Mouse (Mus musculus): ENCODE measurements at regions not wholly inside any gene's neighbourhood (a gene's known extent, or its start where the extent isn't known, plus 50 kb on each side); places are given as distances from the start of the nearest gene placed in this dataset.

DNA sequence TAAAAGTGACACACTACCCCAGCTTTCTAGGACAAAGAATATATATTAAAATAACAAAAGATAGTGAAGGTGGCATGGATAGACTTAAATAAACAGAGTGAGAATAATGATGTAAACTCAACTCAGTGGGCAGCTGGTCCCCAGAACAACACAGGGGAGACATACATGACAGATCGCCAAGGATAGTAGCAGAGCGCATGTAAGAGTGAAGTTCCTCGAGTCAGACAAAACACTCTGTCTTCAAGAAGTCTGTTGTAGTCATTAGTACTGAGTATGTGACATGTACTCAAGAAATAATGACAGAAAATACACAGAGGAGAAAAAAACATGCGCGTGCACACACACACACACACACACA is 74.8 kb upstream of the Stxbp5l start:
- peak; percentile 51 for DNase-seq

DNA sequence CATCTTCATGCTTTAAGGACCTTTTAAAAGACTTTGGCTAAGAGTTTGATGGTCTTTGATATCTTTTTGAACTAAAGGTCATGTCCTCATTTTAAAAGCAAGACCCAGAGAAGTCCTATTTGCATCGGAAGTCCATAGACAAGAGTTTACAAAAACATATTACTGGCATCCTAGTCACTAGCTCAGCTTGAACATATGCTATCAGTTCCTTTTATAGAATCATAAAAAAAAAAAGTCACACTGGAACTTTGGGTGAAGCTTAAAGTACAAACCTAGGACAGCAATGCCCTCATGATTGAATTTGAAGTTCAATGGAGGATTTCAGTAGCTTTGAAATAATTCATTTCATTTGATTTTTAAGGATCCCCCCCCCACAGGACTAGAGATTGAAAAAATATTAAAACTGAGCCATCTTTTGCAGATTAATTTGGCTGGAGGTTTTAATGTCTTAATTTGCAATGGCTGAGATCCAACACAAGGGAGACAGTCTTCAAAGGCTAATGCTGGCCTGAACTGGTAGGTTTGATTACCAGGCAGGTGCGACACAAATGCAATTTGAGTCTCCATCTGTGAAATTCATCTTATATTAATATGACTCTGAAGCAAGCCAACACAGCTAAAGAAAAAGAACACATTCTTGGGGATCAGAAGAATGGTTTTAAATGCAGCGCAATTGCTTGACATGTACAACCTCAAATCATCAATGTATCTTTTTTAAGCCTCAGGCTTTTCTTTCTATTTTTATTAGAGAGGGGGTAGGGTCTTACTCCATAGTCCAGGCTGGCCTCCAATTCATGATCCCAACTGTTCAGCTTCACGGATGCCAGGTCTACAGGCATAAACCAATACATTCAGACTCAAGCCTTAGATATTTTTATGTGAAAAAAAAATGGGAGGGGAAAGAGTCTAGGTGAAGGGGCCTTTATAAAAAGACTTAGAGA is 74.1 kb upstream of the Stxbp5l start:
- DNase-seq, result peak; percentile 87 to 96

DNA sequence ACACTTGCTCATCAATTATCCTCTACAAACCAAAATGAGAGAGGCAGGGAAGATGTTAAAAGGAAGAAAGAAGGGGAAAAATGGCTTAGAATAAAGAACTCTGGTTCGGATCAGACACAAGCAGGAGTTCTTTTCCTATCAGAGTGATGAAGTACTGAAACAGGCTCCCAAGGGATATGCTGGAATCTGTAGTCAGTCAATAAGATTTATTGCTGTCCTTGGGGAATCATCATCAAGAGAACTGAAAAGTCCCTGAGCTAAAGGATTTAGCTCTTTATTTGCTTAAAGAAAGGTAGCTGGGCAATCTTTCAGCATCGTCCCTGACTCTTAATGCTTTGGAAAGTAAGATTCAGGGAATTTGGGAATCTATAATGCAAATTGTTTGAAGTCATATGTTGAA is 71.2 kb upstream of the Stxbp5l start:
- no peak for DNase-seq

DNA sequence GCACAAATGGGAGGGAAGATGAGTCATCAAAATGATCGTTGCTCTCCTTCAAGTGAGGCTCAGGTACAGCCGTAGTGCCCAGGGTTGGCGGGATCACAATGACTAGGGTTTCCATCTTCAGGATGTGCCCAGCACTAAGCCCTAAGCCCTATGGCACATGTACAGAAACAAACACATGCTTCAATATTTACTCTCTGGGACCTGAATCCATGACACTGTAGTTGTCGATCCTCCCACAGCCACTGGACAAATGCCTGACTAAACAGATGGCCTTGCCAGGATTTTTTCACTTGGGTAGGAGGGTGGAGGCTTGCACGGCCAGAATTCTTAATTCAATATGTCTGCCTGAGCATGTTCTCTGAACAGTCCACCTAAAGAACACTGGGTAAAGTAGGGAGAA is 65.1 kb upstream of the Stxbp5l start:
- DNase-seq, result peak; percentile 78 to 83

DNA sequence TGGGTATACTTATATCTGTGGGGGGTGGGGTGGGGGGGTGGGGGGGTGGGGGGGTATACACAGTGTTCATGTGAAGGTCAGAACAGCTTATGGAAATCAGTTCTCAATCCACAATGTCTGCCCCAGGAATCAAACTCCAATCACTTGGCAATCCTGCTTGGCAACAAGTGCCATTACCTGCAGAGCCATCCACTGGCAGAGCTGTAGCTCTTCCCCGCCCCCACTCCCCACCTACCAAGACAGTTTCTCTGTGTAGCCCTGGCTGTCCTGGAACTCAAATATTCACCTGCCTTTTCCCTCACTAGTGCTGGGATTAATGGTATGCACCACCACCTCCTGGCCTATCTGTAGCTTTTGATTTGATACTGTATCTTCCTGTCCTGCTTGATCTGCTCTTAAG is 61.0 kb upstream of the Stxbp5l start:
- peak; percentile 81 to 84 for DNase-seq

DNA sequence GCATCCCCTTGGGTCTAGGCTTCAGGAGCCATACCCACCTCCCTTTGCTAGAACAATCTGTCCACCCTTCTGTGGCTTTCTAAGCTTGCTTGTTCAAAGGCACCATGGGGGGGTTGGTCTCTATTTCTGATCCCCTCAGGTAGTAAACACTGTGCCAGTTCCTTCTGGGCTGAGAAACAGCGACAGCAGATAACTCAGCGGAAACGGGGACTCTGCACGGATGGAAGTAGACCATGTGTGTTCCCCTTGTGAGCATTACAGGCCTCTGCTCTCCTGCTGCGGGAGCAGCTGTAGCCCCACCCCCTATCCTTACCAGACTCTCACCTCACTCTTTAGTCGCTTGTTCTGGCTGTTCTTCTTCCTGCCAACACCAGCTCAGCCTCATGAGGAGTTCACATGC is 58.2 kb upstream of the Stxbp5l start:
- DNase-seq, result peak; percentile 97

DNA sequence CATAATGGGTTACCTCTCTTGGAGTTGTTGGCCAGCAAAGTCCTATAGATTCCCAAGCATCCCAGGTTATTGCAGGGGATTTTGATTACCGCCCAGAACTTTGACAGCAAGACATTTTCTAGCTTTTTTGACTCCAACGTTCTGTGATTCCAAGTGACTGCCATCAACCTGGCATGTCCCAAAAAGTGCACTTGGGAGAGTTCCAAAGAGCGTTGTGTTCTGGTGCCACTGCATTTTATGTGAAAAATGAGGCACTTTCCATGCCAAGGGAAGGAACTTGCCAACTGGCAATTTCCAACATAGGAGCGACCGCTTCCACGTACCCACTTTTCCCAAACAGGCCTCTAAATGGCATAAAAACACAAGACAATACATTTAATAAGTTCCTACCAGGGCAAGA is 57.7 kb upstream of the Stxbp5l start:
- peak; percentile 95 to 97 for DNase-seq

DNA sequence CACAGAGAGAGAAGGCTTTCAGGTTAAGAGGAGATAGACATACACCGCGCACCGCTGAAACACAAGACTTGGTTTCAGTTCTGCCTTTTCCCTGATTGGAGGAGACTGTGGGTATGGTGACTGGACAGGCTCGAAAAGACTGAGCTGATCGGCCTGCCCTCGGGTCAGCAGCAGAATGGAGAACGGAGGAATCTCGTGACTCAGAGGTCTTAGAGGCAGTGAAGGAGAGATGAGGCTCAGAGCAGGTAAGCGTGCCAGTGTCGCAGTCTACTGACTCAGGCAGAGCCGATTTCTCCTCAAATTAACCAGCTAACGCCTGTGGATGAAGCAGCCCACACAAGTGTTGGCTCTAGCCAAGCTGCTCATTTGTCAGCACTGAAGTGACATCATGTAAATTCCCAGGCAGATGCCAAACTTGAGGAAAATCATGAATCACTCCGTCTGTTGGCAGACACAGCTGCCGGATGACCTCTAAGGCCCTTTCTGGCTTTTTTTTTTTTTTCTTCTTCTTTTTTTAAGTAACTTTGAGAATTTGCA is 55.9 kb upstream of the Stxbp5l start:
- DNase-seq, result peak; percentile 60 to 64

Measured in cerebellum, postnatal 10 days (tissue).